Mouse (Mus musculus): ENCODE data around the gene Chat. TPM values are rescaled to one million over a fixed set of nuclear protein-coding genes. Genes with fewer than 3 reads are reported as not detected.
A peak's percentile ranks its signal among the peaks of the same experiment; 100 is the strongest.

The Chat gene
- polyA plus RNA-seq, 1 experiment from 2014 or later = not detected

DNA sequence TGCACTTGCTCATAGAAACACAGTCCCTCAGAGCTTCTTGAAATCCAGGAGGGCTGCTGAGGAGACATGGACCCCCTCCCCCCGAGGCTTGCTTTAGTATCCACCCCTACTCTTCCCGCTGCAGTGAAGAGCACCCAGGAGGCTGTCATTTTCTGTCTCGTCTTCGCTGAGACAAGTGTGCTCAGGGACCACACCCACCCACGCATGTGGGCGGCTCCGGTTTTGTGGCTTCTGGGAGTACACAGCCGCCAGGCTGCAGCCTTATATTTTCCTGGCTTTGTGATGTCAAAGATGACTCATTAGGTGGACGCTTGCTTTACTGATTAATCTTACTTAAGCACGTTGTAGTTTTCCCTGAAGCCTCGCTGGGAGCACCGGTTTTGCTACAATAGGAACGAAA is 26.7 kb upstream of the Chat start:
- H3K4me3 ChIP-seq = no peak overlapping the region
- no peak overlapping the region for H3K27ac ChIP-seq
- no peak overlapping the region for H3K9ac ChIP-seq
- ATAC-seq = no peak
- H3K36me3 ChIP-seq = no peaks in the 10 kb centered on the region
- peaks cover 28% of the 10 kb centered on the region for H3K27me3 ChIP-seq (replicated peaks)
- H3K9me3 ChIP-seq (replicated peaks) = no peaks in the 10 kb centered on the region
- WGBS (ENCODE audit: insufficient replicate concordance) = 10% methylated on average over 13 of the region's 13 CpGs
- H3K4me2 ChIP-seq = peak overlapping the region; percentile 36
- H3K4me1 ChIP-seq = peaks cover 4% of the 10 kb centered on the region

GRCm38 (mm10) chr14:32482061-32482460 is 16.3 kb upstream of the Chat start:
- no peaks in the 10 kb centered on the region for H3K4me1 ChIP-seq
- H3K27ac ChIP-seq = no peak overlapping the region
- no peak overlapping the region for H3K9ac ChIP-seq
- H3K9me3 ChIP-seq (replicated peaks) = no peaks in the 10 kb centered on the region
- WGBS (ENCODE audit: insufficient replicate concordance) = 6% methylated on average over 3 of the region's 3 CpGs
- H3K36me3 ChIP-seq = no peaks in the 10 kb centered on the region
- no peak for ATAC-seq
- H3K27me3 ChIP-seq (replicated peaks) = peaks cover 24% of the 10 kb centered on the region; the same call in 1 of the 2 replicates
- H3K4me3 ChIP-seq = no peak overlapping the region
- no peak overlapping the region for H3K4me2 ChIP-seq

GRCm38 (mm10) chr14:32477581-32477980 is 11.8 kb upstream of the Chat start:
- Histone ChIP-seq H3K9me3 (replicated peaks) (no peaks in the 10 kb centered on the region), H3K27ac (no peak overlapping the region), H3K27me3 (replicated peaks) (peaks cover 16% of the 10 kb centered on the region; the same call in 1 of the 2 replicates), H3K9ac (no peak overlapping the region), H3K4me1 (no peaks in the 10 kb centered on the region), H3K4me2 (no peak overlapping the region), H3K36me3 (no peaks in the 10 kb centered on the region), H3K4me3 (no peak overlapping the region)
- 32% methylated on average over 1 of the region's 1 CpGs for WGBS (ENCODE audit: insufficient replicate concordance)
- no peak for ATAC-seq

GRCm38 (mm10) chr14:32476559-32476958 is 10.8 kb upstream of the Chat start:
- no peak overlapping the region for H3K4me3 ChIP-seq
- no peaks in the 10 kb centered on the region for H3K4me1 ChIP-seq
- H3K4me2 ChIP-seq = no peak overlapping the region
- H3K9me3 ChIP-seq (replicated peaks) = no peaks in the 10 kb centered on the region
- H3K36me3 ChIP-seq = no peaks in the 10 kb centered on the region
- peaks cover 22% of the 10 kb centered on the region for H3K27me3 ChIP-seq (replicated peaks)
- H3K27ac ChIP-seq = no peak overlapping the region
- ATAC-seq = no peak
- 54% methylated on average over 6 of the region's 6 CpGs for WGBS (ENCODE audit: insufficient replicate concordance)
- H3K9ac ChIP-seq = no peak overlapping the region

DNA sequence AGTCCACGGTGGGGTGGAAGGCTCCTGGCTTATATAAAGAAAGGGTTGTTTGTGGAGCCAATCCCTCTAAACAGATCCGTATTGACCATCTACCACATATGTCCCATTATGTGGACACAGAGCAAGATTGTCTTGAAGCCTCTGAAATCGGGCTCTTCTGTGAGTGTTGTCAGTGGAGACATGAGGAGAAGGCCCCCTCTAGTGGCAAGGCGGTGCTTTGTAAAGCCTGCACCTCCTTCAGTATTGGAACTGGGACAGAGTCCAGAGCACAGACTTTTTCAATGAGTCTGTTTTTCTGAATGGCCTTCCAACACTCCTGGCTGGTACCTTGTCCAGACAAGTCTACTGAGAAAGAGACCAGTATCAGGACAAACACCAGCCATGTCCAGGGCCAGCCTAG is 7.2 kb upstream of the Chat start:
- Histone ChIP-seq H3K9me3 (replicated peaks) (no peaks in the 10 kb centered on the region), H3K4me3 (no peak overlapping the region), H3K27ac (no peak overlapping the region), H3K4me1 (no peaks in the 10 kb centered on the region), H3K4me2 (no peak overlapping the region), H3K36me3 (no peaks in the 10 kb centered on the region), H3K9ac (no peak overlapping the region), H3K27me3 (replicated peaks) (peaks cover 23% of the 10 kb centered on the region)
- no peak for ATAC-seq
- 10% methylated on average over 4 of the region's 4 CpGs for WGBS (ENCODE audit: insufficient replicate concordance)

DNA sequence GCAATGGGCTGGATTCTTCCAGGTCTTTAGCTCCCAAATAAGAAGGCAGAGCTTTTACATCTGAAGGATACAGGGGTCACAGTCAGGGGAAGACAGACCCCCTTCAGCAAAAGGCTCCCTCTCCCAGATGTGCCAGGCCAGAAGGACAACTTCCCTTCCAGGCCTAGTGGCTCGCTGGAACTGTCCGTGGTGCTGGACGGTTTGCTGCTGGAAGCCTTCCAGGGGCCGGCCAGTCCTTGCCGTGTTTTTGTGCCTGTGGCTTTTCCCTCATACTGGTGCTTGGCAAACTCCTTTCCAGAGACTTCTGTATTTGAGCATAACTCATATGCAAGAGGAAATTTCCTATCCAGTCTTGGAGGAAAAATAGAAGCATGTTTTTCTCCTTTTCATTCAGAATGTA is 1.8 kb upstream of the Chat start:
- ATAC-seq = no peak
- H3K27me3 ChIP-seq (replicated peaks) = peaks cover 71% of the 10 kb centered on the region

GRCm38 (mm10) chr14:32465506-32465870 is 301 bp downstream of the Chat start:
- H3K36me3 ChIP-seq = no peaks in the 10 kb centered on the region
- H3K4me1 ChIP-seq = peaks cover 4% of the 10 kb centered on the region; the same call in 1 of the 2 replicates
- no peak overlapping the region for H3K9ac ChIP-seq
- H3K4me2 ChIP-seq = no peak overlapping the region
- no peaks in the 10 kb centered on the region for H3K9me3 ChIP-seq (replicated peaks)
- no peak for ATAC-seq
- H3K27ac ChIP-seq = no peak overlapping the region
- H3K27me3 ChIP-seq (replicated peaks) = peaks cover 84% of the 10 kb centered on the region
- no peak overlapping the region for H3K4me3 ChIP-seq
- 4% methylated on average over 9 of the region's 11 CpGs for WGBS (ENCODE audit: insufficient replicate concordance)

More for the DNA sequence above, 1.8 kb upstream of the Chat start:
- H3K4me3 ChIP-seq = no peak overlapping the region
- no peak overlapping the region for H3K4me2 ChIP-seq
- no peaks in the 10 kb centered on the region for H3K9me3 ChIP-seq (replicated peaks)
- 6% methylated on average over 5 of the region's 5 CpGs for WGBS (ENCODE audit: insufficient replicate concordance)
- no peak overlapping the region for H3K9ac ChIP-seq
- H3K4me1 ChIP-seq = peaks cover 4% of the 10 kb centered on the region; the same call in 1 of the 2 replicates
- H3K36me3 ChIP-seq = no peaks in the 10 kb centered on the region
- H3K27ac ChIP-seq = no peak overlapping the region

- H3K27ac ChIP-seq = no peak within 1 kb of the TSS
- peak within 1 kb of the TSS; percentile 40 for H3K4me2 ChIP-seq
- 2% methylated on average over 70 of the region's 70 CpGs for WGBS (ENCODE audit: insufficient replicate concordance)
- H3K4me3 ChIP-seq = peak within 1 kb of the TSS; percentile 26
- H3K36me3 ChIP-seq = no peaks in the 10 kb centered on the region
- no peak within 1 kb of the TSS for H3K9ac ChIP-seq
- ATAC-seq = no peak
- H3K27me3 ChIP-seq (replicated peaks) = peaks cover 90% of the 10 kb centered on the region
- H3K9me3 ChIP-seq (replicated peaks) = no peaks in the 10 kb centered on the region
- peaks cover 4% of the 10 kb centered on the region; the same call in 1 of the 2 replicates for H3K4me1 ChIP-seq
Observed at GRCm38 (mm10) chr14:32464601-32465505, 936 bp downstream of the Chat start, which contains the start of gene Slc18a3. Gene Slc18a3, minus strand, starts transcription at chr14:32464850.

- 7% methylated on average over 74 of the region's 74 CpGs for WGBS (ENCODE audit: insufficient replicate concordance)
- Histone ChIP-seq H3K4me1 (peaks cover 4% of the 10 kb centered on the region; the same call in 1 of the 2 replicates), H3K9ac (no peak overlapping the region), H3K9me3 (replicated peaks) (no peaks in the 10 kb centered on the region), H3K27me3 (replicated peaks) (peaks cover 97% of the 10 kb centered on the region), H3K4me2 (no peak overlapping the region), H3K4me3 (no peak overlapping the region), H3K27ac (no peak overlapping the region), H3K36me3 (no peaks in the 10 kb centered on the region)
- ATAC-seq = no peak
Observed at GRCm38 (mm10) chr14:32463211-32464040, 2.4 kb downstream of the Chat start.

- Histone ChIP-seq H3K4me1 (no peaks in the 10 kb centered on the region), H3K27ac (no peak overlapping the region), H3K4me3 (no peak overlapping the region), H3K9me3 (replicated peaks) (no peaks in the 10 kb centered on the region), H3K9ac (no peak overlapping the region), H3K4me2 (no peak overlapping the region), H3K27me3 (replicated peaks) (peaks cover 30% of the 10 kb centered on the region), H3K36me3 (no peaks in the 10 kb centered on the region)
- WGBS (ENCODE audit: insufficient replicate concordance) = 12% methylated on average over 4 of the region's 4 CpGs
- ATAC-seq = no peak
Observed at GRCm38 (mm10) chr14:32452552-32452951, 13.2 kb downstream of the Chat start.

- Histone ChIP-seq H3K9ac (no peak overlapping the region), H3K4me1 (no peaks in the 10 kb centered on the region), H3K36me3 (no peaks in the 10 kb centered on the region), H3K27me3 (replicated peaks) (peaks cover 25% of the 10 kb centered on the region; the same call in 1 of the 2 replicates), H3K4me3 (no peak overlapping the region), H3K9me3 (replicated peaks) (no peaks in the 10 kb centered on the region), H3K4me2 (no peak overlapping the region), H3K27ac (no peak overlapping the region)
- 53% methylated on average over 6 of the region's 6 CpGs for WGBS (ENCODE audit: insufficient replicate concordance)
- no peak for ATAC-seq
Observed at GRCm38 (mm10) chr14:32446989-32447388, 18.8 kb downstream of the Chat start.

DNA sequence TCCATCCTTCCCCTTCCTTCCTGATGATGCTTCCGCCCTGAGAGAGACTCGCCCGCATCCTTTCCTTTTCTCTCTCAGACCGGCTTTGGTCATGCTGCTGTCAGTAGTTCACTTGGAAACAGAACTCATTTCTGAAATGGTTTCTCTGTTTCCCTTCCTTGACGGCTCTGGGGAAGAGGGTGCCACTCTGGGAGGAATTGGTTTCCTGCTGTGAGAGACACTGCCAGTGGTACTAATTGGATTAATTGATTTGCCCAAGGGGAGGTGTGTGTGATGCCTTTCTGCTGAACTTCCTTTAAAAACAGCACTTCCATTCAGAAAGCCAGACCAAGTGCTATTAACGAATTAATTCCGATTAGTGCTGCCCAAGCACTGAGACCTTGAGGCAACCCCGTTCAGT is 22.3 kb downstream of the Chat start:
- Histone ChIP-seq H3K4me2 (no peak overlapping the region), H3K9me3 (replicated peaks) (no peaks in the 10 kb centered on the region), H3K4me3 (no peak overlapping the region), H3K4me1 (no peaks in the 10 kb centered on the region), H3K9ac (no peak overlapping the region), H3K27me3 (replicated peaks) (peaks cover 28% of the 10 kb centered on the region; the same call in 1 of the 2 replicates), H3K27ac (no peak overlapping the region), H3K36me3 (no peaks in the 10 kb centered on the region)
- no peak for ATAC-seq
- WGBS (ENCODE audit: insufficient replicate concordance) = 21% methylated on average over 8 of the region's 8 CpGs

Measured in liver, embryonic 12.5 days (tissue).